Mouse (Mus musculus) cerebellum, adult 9-11 months (tissue): Measurements from ENCODE around the gene Dnah7c.
A peak's percentile ranks its signal among the peaks of the same experiment; 100 is the strongest.
"Not testable (repeated sequence)": the region's sequence is repeated elsewhere in the genome, so short reads cannot be mapped to it uniquely, and the experiment has no call there.

Experiments used
- DNase-seq: peaks from one replicate; pipeline ENCODE4 v3.0.0; 2022

The Dnah7c gene

DNA sequence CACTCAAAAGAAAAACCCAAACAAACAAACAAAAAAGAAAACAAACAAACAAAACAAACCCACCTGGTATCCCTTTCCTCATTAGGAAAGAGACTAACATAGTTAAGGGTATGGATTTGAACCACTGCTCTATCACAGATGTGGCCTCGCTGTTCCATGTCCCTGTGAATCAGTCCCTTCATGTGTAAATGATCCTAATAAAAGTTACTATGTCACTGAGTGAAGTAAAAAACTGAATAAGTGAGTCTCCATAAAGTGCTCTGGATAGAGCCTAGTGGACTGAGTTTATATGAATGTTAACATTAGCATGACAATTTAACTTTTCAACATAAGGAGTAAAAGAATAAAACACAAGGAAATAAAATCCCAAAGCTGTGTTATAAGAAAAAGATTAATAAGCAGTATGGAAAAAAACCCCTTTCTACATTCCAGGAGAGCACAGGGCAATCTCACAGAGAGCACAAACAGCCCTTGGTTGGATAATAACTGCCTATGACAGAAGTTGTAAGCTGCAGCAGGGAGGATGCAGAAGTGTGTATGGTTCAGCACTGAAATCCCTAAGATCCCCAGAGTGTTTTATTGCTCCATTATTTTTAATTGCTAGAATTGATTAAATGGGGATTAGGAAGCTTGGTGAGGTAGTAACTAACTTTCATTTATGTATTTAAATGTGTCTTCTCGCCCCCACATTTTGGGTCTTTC lies 308.2 kb downstream of the Dnah7c start:
- not testable (repeated sequence) for DNase-seq

DNA sequence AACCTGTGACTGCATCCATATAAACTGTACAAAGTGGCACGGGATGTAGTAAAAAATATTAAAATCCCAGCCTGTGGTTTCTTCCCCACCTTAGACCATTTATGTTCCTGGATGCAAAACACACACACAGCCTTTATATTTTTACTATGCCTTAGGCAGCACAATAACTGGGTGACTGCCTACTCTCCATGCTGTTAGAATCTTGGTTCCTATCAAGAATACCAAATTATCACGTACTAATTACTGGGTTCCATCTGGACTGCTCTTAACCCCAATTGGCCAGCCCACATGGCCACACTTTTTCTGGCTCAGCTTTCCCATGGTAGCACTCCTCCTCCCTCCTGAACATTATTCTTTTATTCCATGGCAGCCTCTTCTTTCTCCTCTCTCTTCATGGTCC lies 309.1 kb downstream of the Dnah7c start:
- DNase-seq: not testable (repeated sequence)

DNA sequence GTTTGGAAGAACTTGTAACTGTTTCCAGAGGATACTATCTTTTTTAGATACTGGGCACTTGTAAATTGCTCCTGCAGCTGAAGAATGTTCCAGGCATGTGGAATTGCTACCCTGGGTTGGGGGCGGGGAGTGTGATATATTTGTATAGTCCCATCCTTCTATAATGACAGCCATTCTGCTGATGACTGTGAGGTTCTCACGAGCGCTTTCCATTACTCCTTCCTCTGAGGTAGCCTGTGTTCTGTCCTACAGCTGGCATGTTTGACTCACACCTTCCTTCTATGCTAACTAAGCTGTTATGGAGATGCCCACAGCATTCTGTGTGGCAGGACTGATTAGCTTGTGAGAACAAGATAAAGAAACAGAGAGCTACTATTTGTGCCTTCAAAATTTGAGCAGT lies 339.2 kb downstream of the Dnah7c start:
- DNase-seq: not testable (repeated sequence)

DNA sequence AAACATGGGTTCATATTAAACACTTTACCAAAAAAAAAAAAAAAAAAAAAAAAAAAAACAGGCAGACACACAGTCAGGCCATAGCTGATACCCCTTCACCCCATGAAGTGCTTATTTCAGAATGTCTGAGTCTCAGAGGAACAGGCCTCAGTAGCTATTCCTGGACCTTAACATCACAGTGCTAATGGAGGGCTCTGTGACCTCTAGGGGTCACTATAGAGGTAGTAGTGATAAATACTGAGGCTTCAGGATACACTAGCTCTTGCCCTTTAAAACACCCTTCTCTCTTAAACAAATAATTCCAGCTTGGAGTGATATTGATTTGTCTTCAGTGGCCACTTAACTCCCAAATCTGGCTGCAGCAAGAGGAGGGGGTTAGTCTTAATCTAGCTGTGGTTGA lies 343.9 kb downstream of the Dnah7c start:
- DNase-seq: not testable (repeated sequence)

DNA sequence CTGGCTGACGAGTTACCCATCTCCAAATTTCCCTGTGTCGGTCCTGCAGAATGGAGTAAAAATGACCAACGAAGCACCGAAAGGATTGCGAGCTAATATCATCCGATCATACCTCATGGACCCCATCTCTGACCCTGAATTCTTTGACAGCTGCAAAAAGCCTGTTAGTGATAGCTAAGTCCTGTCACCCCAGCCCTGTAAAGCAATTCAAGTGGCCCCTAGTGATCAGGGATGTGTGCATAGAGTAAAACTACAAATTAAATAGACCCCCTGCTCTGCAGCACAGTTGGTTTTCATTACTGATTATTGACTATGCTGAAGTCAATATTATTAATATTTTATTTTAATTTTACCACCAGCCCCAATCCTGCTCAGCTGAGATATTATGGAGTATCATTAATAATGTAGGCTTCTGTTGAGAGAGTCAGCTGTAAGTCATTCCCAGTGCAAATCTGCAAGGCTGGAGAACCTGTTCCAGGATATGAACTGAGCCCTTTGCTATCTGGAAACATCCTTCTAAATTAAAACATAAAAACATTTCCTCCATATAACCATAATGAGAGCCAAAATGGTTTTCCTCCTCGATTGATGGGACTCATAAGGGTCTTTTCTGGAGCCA lies 344.8 kb downstream of the Dnah7c start:
- DNase-seq: not testable (repeated sequence)

DNA sequence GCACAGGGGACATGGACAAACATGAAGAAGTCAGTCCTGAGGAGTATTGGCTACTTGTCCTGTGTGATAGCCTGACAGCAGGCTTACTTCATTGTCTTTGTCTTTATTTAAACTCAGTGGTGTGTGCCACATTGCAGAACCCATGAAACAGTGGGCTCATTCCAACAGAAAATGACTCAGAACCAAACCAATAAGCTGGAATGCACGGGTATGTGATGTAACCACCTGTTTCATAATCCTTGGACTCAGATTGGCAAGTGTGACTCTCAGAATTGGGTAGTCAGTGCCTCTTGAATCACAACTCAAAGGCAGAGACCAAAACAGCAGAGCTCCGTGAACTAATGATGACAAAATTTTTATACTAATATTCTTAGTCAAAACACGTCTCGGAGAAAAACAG lies 356.8 kb downstream of the Dnah7c start:
- DNase-seq: not testable (repeated sequence)

DNA sequence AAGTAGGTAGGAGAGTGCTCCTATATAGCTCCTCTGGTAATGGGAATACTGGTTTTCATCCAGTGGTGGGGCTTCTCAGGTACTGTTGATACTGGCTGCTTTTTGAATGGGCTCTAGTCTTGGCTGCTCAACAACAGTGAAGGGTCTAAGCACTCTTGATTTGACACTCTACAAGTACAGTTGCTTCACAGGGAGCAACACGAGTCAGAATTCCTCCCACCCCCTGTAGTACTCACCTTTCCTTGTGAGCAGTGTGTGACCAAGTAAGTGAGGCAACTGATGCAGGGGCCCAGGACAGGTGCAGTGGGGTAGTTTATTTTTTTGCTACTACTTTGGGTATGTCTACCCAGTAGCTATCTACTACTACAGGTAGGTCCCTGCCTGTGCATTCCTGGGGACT lies 379.7 kb downstream of the Dnah7c start:
- DNase-seq: no peak

DNA sequence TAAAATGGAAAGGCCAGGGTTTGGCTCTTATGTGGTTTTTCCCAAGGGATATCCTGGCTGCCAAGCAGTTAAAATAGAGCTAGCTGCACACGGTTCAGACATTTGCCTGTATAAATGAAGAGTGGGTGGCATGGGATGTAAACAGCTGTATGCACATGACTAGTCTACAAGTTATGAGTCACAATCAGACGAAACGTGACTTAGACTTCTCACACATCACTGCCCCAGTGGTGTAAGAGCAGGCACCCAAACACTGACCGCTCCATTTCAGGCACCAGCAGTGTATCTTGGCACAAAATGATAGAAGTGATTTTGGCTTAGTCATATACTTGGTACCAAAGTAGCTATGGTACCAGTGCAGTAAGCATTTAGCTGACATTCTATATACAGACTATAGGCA lies 383.2 kb downstream of the Dnah7c start:
- DNase-seq: not testable (repeated sequence)

DNA sequence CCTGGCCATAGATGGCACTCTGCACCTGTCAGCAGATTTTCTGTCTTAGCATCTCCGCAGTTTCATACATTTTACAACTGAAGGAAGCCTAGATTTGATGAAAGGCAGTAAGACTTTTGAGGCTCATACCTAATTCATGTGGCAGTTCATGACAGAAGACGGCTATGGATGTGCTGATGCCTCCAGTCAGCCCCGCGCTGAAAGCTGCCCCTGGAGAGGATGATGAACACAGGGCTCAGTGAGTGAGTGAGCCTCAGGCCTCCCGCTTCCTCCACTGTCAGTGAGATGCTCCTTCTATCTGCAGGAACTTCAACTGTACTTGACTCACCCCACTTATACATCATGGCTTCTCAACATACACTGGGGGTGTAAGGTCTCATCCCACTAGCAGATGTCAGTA lies 392.5 kb downstream of the Dnah7c start:
- no peak for DNase-seq

DNA sequence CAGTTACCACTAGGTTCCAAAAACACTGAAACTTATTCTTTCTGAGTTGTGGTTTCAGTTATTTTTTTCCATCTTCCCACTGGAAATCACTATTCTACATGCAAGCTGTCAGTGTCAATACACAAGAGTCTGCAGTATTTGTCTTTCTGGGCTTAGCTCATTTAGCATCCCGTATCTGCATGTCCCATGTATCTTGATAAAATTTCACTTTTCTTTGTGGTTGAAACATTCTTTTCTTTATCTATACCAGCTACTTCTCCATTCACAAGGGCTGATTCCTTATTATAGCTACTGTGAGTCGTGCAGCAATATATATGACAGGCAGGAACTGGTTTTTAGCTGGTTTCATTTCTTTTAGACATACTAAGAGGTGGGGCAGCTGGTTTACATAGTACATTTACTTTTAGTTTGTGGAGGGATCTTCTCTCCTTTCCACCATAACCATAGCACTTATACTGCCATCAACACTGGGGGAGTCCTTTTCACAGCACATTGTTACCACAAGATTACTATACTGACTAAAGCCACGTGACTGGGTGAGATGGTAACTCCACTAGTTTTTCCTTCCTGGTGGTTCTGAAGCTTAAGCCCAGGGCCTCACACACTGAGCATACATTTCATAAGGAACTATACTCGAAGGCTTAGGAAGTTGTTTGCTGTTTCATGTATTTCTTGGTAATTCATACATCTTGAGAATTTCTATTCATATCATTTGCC lies 397.0 kb downstream of the Dnah7c start:
- no peak for DNase-seq

DNA sequence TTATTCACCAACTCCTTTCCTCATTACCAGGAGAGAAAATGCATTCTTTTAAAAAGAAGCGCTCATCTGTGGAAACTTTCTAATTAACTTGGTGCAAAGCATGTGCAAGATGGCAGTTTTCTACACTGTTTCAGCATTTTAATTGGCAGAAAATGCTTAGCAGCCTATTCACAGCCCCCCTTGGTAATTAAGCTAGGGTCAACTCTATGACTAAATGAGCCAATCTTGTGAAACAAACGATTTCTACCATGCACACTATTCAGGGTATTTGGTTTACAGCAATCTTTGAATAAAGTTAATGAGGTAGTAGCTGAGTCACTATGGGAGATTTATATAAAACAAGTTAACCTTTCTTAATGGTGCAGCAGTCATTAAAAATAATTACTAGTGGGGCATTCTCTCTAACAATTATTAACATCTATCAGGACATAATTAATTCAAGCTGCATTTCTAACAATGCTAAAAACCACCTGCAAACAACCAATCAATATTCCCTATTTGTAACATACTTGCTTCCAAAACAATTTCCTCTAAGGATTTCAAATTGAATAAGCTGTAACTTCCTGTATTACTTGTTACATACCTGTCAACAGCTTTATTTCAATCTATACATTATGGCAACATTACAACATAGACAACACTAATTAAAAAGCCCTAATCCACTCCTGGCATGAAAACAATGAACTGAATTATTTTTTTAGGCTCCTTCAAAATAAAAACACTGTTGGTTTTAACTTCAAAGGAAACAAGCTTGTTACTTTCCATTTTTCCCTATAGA lies 404.9 kb downstream of the Dnah7c start:
- no peak for DNase-seq

DNA sequence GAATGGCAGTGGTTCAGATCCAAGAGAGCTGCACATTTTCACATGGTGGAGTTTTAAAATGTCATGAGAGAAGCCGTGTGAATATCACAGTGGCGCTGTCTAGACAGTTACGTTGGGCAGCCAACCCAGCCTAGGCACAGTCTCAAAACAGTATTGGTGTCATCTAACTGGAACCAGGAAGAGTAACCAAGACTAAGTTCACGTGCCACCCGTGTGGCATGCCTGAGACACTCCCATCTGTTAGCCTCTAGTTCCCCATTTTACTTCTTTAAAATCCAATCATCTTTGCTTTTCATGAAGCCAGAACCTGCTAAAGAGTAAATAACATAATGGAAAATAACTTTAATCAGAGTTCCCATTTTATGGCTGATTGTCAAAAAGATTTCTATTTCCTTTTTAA lies 406.5 kb downstream of the Dnah7c start:
- no peak for DNase-seq

DNA sequence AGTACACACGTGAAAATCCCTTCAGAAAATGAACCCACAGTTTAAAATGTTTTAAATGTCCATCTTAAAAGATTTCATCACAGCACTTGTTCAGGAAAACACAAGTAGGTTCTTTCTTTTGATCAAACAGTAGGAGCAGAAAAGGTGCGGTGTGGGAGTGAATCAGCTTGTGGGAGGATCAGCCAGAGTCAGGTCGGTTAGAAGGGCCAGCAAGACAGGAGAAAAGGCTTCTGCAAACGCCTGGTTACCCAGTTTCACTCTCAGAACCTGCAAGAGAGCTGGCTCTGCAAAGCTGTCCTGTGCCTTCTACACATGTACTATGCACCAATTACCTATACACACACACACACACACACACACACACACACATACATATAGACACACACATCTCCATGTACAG lies 418.0 kb downstream of the Dnah7c start:
- no peak for DNase-seq

DNA sequence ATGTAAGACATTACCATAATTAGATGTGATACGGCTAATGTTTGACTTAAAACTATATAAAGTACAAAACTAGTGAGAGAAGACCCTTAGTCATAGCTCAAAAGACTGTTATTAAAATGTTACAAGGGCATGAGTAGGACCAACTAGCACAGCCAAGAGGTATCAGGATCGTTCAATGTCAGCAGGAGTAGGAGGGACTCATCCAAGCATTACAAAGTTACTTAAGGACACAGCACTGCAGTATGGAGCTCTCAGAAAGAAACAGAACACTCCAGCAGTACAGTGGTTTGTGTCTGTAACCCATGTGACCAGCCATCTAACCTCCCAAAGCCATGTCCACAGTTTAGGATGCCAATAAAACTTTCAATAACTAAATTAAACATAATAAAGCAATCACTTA lies 418.9 kb downstream of the Dnah7c start:
- no peak for DNase-seq

DNA sequence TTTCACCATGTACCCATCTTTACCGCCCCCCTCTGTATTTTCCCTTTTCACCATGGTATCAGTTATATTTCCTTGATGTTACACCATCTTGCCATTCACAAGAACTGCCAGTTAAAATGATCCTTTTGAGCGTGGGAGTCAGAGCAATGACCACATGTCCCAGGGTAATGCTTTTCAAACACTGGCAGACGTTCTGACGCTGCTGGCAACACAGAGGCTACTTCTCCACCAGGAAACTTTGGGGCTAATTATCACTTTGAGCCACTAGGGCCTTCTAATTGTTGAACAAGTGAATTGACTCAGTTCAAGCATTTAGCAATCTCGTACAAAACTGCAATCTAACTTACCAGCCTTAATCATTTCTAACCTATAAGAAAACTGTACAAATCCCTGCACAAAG lies 419.8 kb downstream of the Dnah7c start:
- no peak for DNase-seq

DNA sequence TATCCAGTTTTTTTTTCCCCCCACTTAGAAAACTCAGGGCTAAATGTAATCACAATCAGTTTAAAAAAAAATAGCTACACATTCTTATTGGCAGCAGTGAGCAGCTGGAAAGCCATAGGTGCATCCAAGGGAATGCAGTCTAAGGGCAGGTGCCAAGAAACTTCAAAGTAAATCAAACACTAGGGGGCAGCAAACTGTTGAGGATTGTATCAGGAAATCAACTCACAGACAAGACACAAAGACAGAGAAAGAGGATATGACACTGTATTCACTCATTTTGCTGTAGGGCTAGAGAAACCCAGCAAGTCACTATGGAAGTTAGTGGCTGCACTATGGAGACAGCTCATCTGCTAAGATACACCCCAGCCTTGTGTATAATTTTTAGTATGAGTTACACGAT lies 424.4 kb downstream of the Dnah7c start:
- DNase-seq: peak; percentile 73

DNA sequence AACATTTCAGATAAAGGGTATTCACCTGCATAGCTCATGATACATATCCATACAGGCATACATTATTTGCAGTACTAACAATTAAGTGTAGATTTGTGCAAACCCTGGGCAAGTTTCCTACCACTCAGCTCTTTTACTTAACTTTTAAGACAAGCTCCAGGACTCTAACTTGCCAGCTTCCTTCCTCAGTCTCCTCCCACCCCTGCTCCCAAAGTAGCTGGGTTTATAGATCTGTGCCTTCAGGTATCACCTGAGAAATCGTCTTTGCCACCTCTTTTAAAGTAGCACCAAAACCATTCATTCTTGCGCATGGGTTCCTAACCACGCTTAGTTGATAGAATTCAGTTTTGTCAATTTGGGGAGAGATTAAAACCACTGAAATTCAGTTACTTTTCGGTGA lies 426.2 kb downstream of the Dnah7c start:
- no peak for DNase-seq

DNA sequence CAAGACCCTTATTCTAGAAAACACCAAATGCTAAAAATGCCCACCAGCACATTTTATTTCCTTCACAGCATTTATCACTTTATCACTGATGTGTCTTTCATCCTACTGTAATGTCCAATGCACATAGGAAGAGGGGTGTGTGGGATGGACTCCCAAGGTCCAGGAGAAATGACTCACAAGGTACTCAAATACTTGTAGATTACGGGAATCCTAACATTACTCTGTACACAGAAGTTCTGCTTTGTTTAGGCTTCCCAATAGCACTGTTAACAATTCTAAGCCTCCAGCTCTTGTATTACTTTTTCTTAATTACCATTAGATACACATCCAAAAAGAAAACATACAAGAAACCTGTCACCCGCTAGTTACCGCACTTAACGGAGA lies 426.8 kb downstream of the Dnah7c start:
- no peak for DNase-seq

DNA sequence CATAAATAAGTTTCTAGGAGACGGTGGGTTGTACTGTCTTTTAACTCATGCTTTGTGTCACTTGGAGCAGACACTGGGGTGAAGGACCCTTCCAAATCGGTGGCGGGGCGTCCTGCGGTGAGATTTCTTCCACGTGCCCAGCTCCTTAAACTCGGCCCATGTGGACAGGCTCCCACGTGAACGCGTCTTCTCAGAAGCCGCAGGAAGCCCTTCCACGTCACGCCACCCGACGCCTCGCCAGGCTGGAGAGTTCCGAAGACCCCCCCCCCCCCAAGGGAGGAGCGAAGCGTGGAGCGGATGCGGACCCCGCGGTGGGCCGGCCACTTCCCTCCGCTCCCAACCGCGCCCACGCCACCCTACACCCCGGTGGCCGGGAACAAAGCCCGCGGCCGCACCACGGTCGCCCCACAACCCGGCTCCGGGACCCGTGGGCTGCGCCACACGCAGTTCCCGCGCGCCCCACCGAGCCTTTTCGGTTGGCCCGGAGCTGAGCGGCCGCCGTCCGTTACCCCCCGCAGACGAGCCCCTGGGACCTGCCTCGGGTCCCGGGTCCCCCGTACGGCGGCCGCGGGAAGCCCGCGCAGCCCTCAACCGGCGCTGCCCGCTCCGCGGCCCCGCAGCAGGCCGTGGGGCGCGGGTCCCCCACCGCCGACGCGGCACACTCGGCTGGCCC lies 427.3 kb downstream of the Dnah7c start:
- DNase-seq: peak; percentile 77

DNA sequence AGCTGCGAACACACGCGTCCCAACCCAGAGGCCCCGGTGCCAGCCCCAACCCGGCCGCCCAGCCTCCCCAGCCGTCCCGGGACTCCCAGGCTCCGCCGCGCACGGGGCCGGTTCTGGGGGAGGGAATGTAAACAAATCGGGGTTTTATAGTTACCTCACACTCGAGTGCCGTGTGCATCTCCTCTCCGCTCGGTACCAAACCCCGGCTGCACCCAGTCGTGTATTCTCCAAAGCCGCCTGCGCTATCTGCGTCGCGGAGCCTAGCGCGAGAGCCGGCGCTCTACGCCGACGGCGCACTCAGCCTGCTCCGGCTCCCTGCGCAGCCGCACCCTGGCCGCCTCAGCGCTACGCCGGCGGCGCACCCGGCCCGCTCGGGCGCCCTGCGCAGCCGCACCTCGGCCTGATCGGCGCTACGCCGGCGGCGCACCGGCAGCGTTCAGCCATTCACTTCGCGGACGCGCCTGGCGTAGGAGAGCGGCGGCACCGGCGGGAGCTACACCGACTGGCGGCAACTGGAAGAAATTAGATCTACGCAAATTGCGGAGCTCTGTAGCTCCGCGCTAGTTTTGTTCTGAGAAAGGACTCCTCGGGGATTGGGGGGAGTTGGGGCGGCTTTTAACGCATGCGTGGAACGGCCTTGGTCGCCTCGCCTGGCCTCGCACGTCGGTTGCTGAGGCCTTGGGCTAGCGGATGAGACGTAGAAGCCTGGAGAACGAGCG lies 428.1 kb downstream of the Dnah7c start:
- peak; percentile 98 for DNase-seq

DNA sequence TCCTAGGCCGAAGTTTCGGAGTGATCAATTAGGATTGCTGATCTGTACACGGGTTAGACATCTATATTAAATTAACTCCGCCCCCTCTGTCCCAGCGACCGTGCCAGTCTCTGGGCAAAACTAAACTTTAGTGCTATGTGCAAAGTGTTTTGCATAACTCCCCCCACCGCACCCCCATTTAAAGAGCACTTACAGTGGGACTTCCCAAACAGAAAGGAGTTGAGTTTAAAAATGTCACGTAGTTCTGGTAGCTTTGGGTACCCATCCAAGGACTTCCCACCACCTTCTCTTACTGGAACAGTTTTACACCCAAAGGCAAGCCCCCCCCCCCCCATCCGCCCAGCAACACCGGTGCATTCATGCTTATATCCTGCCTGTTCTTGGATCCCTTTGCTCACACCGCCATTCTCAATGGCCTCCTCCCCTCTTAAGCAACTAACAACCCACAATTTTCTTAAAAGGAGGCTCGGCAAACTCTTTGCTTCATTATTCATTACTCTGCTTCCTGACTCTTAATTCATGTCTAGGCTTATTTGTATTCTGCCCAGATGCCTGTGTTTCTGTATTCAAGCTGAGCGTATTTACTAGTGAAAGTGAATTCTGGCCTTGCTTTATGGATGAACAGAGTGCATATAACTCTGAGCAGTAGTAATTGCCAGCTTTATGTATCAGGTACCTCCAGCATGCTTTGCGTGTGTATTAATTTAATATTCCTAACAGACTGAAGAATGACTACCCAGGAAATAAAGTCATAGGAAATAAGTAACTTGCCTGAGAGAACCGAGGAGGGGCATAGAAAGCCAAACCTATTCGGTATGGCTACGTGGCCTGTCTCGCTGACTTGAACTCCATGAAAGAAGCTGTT lies 428.9 kb downstream of the Dnah7c start:
- no peak for DNase-seq
